Mouse (Mus musculus): Measurements from ENCODE around the gene Prrx2. TPM values are rescaled to one million over a fixed set of nuclear protein-coding genes. Genes with fewer than 3 reads are reported as not detected.

Prrx2 gene
- polyA plus RNA-seq, 1 experiment from 2014 or later, result 7.1 TPM

- ChIA-PET CTCF (no interaction called here), POLR2A (no interaction called here)
- no peak for TF ChIP-seq CTCF (IDR thresholded peaks at IDR 0.05)
- in situ Hi-C loops (cut with MboI; ENCODE audit: low pct_unique_long_range_greater_than_20kb), result no loop called here
- DNase-seq (ENCODE audit: low read depth, low spot score) (no peak), ATAC-seq (no peak)
- H3K27me3 ChIP-seq, result no peaks in the 10 kb centered on the region
These were observed 33.5 kb upstream of the Prrx2 start for GRCm38 (mm10) chr2:30801067-30801852.

- ChIA-PET POLR2A (no interaction called here), CTCF (interaction anchor here (4.1 kb wide), 1 partner anchor 8 kb away, joined by 20 read pairs; no protein-coding TSS in a partner anchor)
- no peak for TF ChIP-seq CTCF (IDR thresholded peaks at IDR 0.05)
- H3K27me3 ChIP-seq, result no peaks in the 10 kb centered on the region
- ATAC-seq (no peak), DNase-seq (ENCODE audit: low read depth, low spot score) (no peak)
- in situ Hi-C loops (cut with MboI; ENCODE audit: low pct_unique_long_range_greater_than_20kb), result no loop called here
These were observed 31.2 kb upstream of the Prrx2 start, which contains the start of gene 1700001O22Rik for GRCm38 (mm10) chr2:30803604-30804003. Gene 1700001O22Rik (minus strand): TSS chr2:30803661.

GRCm38 (mm10) chr2:30805983-30806382 lies 28.8 kb upstream of the Prrx2 start:
- DNase-seq (ENCODE audit: low read depth, low spot score), result no peak
- ChIA-PET CTCF (interaction anchor here (1.1 to 4.1 kb wide), 3 partner anchors 11 to 365 kb away, joined by 3 to 20 read pairs (median 3); no protein-coding TSS in a partner anchor), POLR2A (interaction anchor here (0.6 to 0.8 kb wide), 3 partner anchors 64 to 333 kb away, joined by 3 to 4 read pairs (median 3); no protein-coding TSS in a partner anchor)
- no peak for TF ChIP-seq CTCF (IDR thresholded peaks at IDR 0.05)
- no peak for ATAC-seq
- in situ Hi-C loops (cut with MboI; ENCODE audit: low pct_unique_long_range_greater_than_20kb), result no loop called here
- H3K27me3 ChIP-seq, result no peaks in the 10 kb centered on the region

GRCm38 (mm10) chr2:30807147-30807647 lies 27.6 kb upstream of the Prrx2 start:
- CTCF ChIA-PET, result interaction anchor here (1.0 to 4.1 kb wide), 2 partner anchors 12 to 38 kb away, joined by 3 to 20 read pairs; no protein-coding TSS in a partner anchor
- no peaks in the 10 kb centered on the region for H3K27me3 ChIP-seq
- in situ Hi-C loops (cut with MboI; ENCODE audit: low pct_unique_long_range_greater_than_20kb), result no loop called here
- peak; percentile 8 for ATAC-seq
- POLR2A ChIA-PET, result interaction anchor here (1.1 kb wide), 1 partner anchor 13 kb away, joined by 3 read pairs; no protein-coding TSS in a partner anchor
- DNase-seq (ENCODE audit: low read depth, low spot score), result no peak
- no peak for TF ChIP-seq CTCF (IDR thresholded peaks at IDR 0.05)

GRCm38 (mm10) chr2:30807648-30808295 lies 27.0 kb upstream of the Prrx2 start, which contains the start of gene Ntmt1:
Gene Ntmt1 (plus strand): TSS chr2:30807826.
- peak; percentile 95 for DNase-seq (ENCODE audit: low read depth, low spot score)
- no peaks in the 10 kb centered on the region for H3K27me3 ChIP-seq
- CTCF ChIA-PET, result interaction anchor here (1.0 to 4.1 kb wide), 2 partner anchors 12 to 38 kb away, joined by 3 to 20 read pairs; no protein-coding TSS in a partner anchor
- POLR2A ChIA-PET, result interaction anchor here (0.6 to 1.1 kb wide), 4 partner anchors 8 to 89 kb away, joined by 3 read pairs; no protein-coding TSS in a partner anchor
- in situ Hi-C loops (cut with MboI; ENCODE audit: low pct_unique_long_range_greater_than_20kb), result no loop called here
- ATAC-seq, result peak; percentile 85
- no peak for TF ChIP-seq CTCF (IDR thresholded peaks at IDR 0.05)

- in situ Hi-C loops (cut with MboI; ENCODE audit: low pct_unique_long_range_greater_than_20kb), result no loop called here
- ATAC-seq (no peak), DNase-seq (ENCODE audit: low read depth, low spot score) (no peak)
- no peak for TF ChIP-seq CTCF (IDR thresholded peaks at IDR 0.05)
- no peaks in the 10 kb centered on the region for H3K27me3 ChIP-seq
- CTCF ChIA-PET, result interaction anchor here (1.0 kb wide), 1 partner anchor 39 kb away, joined by 3 read pairs; no protein-coding TSS in a partner anchor
- POLR2A ChIA-PET, result interaction anchor here (0.6 to 1.0 kb wide), 4 partner anchors 8 to 90 kb away, joined by 3 read pairs; no protein-coding TSS in a partner anchor
These were observed 26.5 kb upstream of the Prrx2 start for GRCm38 (mm10) chr2:30808296-30808655.

GRCm38 (mm10) chr2:30809503-30809902 lies 25.3 kb upstream of the Prrx2 start:
- ATAC-seq, result no peak
- no peak for DNase-seq (ENCODE audit: low read depth, low spot score)
- TF ChIP-seq CTCF (IDR thresholded peaks at IDR 0.05), result no peak
- CTCF ChIA-PET, result interaction anchor here (0.9 kb wide), 1 partner anchor 13 kb away, joined by 3 read pairs; no protein-coding TSS in a partner anchor
- POLR2A ChIA-PET, result interaction anchor here (0.7 to 1.0 kb wide), 2 partner anchors 12 to 449 kb away, joined by 3 to 6 read pairs; no protein-coding TSS in a partner anchor
- in situ Hi-C loops (cut with MboI; ENCODE audit: low pct_unique_long_range_greater_than_20kb), result no loop called here
- H3K27me3 ChIP-seq, result no peaks in the 10 kb centered on the region

- no peak for TF ChIP-seq CTCF (IDR thresholded peaks at IDR 0.05)
These were observed 24.2 kb upstream of the Prrx2 start for GRCm38 (mm10) chr2:30810573-30810972.

GRCm38 (mm10) chr2:30816383-30816782 lies 18.4 kb upstream of the Prrx2 start:
- CTCF ChIA-PET, result no interaction called here
- DNase-seq (ENCODE audit: low read depth, low spot score) (no peak), ATAC-seq (no peak)
- TF ChIP-seq CTCF (IDR thresholded peaks at IDR 0.05), result no peak
- in situ Hi-C loops (cut with MboI; ENCODE audit: low pct_unique_long_range_greater_than_20kb), result no loop called here
- POLR2A ChIA-PET, result no interaction called here
- H3K27me3 ChIP-seq, result no peaks in the 10 kb centered on the region

More at GRCm38 (mm10) chr2:30810573-30810972, 24.2 kb upstream of the Prrx2 start:
- ChIA-PET POLR2A (no interaction called here), CTCF (no interaction called here)
- no peak for ATAC-seq
- no peak for DNase-seq (ENCODE audit: low read depth, low spot score)
- H3K27me3 ChIP-seq, result no peaks in the 10 kb centered on the region
- in situ Hi-C loops (cut with MboI; ENCODE audit: low pct_unique_long_range_greater_than_20kb), result no loop called here

GRCm38 (mm10) chr2:30819873-30820272 lies 14.9 kb upstream of the Prrx2 start:
- ChIA-PET POLR2A (interaction anchor here (0.6 kb wide), 1 partner anchor 149 kb away, joined by 3 read pairs; no protein-coding TSS in a partner anchor), CTCF (no interaction called here)
- no peak for DNase-seq (ENCODE audit: low read depth, low spot score)
- in situ Hi-C loops (cut with MboI; ENCODE audit: low pct_unique_long_range_greater_than_20kb), result no loop called here
- ATAC-seq, result no peak
- no peaks in the 10 kb centered on the region for H3K27me3 ChIP-seq
- no peak for TF ChIP-seq CTCF (IDR thresholded peaks at IDR 0.05)
